Mouse (Mus musculus) thymus, adult 2 months (tissue): ENCODE measurements at regions not wholly inside any gene's neighbourhood (a gene's known extent, or its start where the extent isn't known, plus 50 kb on each side); places are given as distances from the start of the nearest gene placed in this dataset.

ENCODE experiments used
- CTCF ChIP-seq: fragments of 200-500 bp; IDR thresholded peaks from 2 replicates; pipeline ENCODE4 v1.5.1; 2012; ENCODE audit warnings: mild to moderate bottlenecking, control low read depth, low read length, moderate library complexity, borderline replicate concordance; ENCODE audit not compliant: control insufficient read depth, poor library complexity, insufficient read depth; ENCODE audit errors: extremely low read depth
- POLR2A ChIP-seq: fragments of 200-500 bp; IDR thresholded peaks from 2 replicates; pipeline ENCODE4 v1.6.1; 2012; ENCODE audit warnings: mild to moderate bottlenecking, low read length, control low read depth, moderate library complexity; ENCODE audit not compliant: control insufficient read depth, poor library complexity, insufficient read depth; ENCODE audit errors: extremely low read depth

DNA sequence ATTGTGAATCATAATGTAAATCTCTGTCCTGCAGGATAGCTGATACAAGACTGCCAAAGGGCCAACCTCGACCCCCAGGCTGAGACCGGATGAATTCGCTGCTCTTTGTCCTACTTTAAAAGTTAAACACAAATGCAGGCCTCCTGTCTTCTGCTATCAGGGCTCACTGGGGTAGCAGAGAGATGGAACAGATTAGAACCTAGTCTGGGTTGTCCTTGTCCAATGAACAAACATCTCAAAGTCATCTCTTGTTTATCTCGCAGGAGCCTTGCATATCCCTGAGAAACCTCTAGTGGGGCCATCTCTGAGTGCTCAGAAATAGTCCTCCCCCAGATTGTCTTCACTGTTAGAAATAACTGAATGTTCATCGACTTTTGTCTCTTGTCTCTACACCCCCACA lies 161.0 kb upstream of the Cited2 start:
- no peak for TF ChIP-seq POLR2A
- TF ChIP-seq CTCF = no peak
